Mouse (Mus musculus) lung, postnatal 0 days (tissue): Measurements from ENCODE around the gene Rnf213.

ENCODE experiments used
- CTCF ChIP-seq: IDR thresholded peaks from 2 replicates; pipeline ENCODE4 v1.5.1; 2016; ENCODE audit warnings: antibody characterized with exemption, mild to moderate bottlenecking
- EP300 ChIP-seq: IDR thresholded peaks from 2 replicates; pipeline ENCODE4 v1.6.1; 2016; ENCODE audit warnings: antibody characterized with exemption, mild to moderate bottlenecking, control low read depth

DNA sequence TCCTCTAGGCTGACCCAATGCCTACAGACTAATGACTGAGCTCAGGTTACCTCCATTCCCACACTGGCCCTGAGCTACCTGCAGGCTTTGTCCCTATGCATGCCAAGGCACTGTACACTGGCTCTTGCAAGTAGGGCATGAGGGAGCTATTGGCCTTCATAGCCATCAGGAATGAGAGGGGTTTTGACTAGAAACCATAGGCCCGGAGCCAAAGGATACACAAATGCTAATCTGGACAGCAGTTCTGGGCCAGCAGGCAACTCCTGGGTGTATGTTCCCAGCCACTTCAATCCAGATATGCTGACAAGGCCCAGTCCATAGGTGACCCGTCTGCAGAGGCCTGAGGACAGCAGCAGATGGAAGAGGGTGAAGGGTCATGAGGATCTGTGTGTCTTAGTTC, 107.1 kb downstream of the Rnf213 start:
- TF ChIP-seq CTCF: no peak
- no peak for TF ChIP-seq EP300
